Mouse (Mus musculus): Measurements from ENCODE around the gene Hnrnpr. TPM values are rescaled to one million over a fixed set of nuclear protein-coding genes. Genes with fewer than 3 reads are reported as not detected.

Hnrnpr gene
- polyA plus RNA-seq, 1 experiment, result 6.6 TPM

DNA sequence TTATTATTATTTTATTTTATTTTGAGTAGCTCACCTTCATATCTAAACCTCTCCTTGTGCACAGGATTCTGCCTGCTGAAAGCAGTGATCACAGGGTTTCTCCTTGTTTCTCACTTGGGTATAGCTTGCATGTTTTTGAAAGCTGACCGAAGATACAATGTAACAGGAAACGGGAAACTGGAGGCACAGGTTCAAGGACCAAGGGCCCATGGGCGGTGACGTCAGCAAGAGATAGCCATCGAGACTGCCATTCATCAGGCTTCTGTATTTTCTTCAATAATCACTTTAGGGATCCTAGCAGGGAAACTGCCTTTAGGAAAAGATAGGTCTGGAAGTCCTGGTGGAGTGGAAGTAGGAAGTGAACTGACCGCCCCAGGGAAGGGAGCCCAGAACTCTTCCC lies 19.1 kb upstream of the Hnrnpr start:
- peaks cover 26% of the 10 kb centered on the region for H3K9me3 ChIP-seq (ENCODE audit: control insufficient read depth, low read length)

DNA sequence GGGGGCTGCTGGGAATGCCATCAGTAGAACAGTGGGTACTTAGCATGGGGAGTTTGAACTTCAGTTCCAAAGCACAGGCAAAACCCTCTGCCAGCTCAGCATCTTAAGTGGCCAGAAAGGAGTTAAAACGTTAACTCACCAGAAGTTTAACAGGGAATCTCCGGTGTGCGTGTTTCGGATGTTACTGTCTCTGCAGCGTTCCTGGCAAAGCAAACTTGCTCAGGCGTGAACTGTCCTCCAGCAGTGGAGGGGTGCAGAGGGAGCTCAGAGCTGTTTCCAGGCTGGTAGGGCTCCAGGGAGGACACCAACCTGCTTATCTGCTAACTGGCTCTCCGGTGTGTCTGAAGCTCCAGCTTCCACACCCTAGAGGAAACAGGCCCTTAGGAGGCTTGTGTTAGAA lies 14.8 kb upstream of the Hnrnpr start:
- H3K4me1 ChIP-seq (ENCODE audit: control insufficient read depth), result peaks cover 3% of the 10 kb centered on the region

More for the DNA sequence above, 19.1 kb upstream of the Hnrnpr start:
- no peaks in the 10 kb centered on the region; the same call in 1 of the 2 replicates for H3K27me3 ChIP-seq (ENCODE audit: control insufficient read depth)
- no peak overlapping the region for H3K4me3 ChIP-seq (replicated peaks)
- TF ChIP-seq TAL1 (IDR thresholded peaks at IDR 0.05; ENCODE audit: low read length), result no peak
- no peak for TF ChIP-seq GATA1 (IDR thresholded peaks at IDR 0.05; ENCODE audit: low read length)
- peaks cover 11% of the 10 kb centered on the region for H3K4me1 ChIP-seq (ENCODE audit: control insufficient read depth)
- H3K36me3 ChIP-seq (ENCODE audit: control insufficient read depth), result peaks cover 61% of the 10 kb centered on the region

DNA sequence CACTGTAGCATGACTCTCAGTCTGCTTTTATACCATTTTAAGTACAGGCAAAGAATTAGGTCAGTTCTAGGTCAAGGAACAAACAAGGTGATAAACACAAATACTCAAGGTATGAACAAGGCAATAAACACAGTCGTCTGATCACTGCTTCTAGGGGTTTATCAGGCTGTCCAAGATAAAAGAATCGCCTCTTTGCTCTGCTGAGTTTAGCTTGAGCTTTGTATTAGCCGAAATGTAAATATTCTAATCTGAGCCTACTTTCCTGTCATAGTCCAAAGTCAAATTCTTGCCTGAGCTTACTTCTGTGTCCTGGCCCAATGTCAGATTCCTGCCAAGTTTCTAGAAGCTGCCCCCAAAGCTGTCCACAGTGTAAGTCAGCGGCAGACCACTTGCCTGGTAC lies 8.3 kb upstream of the Hnrnpr start:
- Histone ChIP-seq H3K27me3 (ENCODE audit: control insufficient read depth) (peaks cover 28% of the 10 kb centered on the region), H3K4me3 (replicated peaks) (no peak overlapping the region), H3K36me3 (ENCODE audit: control insufficient read depth) (no peaks in the 10 kb centered on the region), H3K4me1 (ENCODE audit: control insufficient read depth) (no peaks in the 10 kb centered on the region), H3K9me3 (ENCODE audit: control insufficient read depth, low read length) (no peaks in the 10 kb centered on the region)
- TF ChIP-seq TAL1 (IDR thresholded peaks at IDR 0.05; ENCODE audit: low read length) (no peak), GATA1 (IDR thresholded peaks at IDR 0.05; ENCODE audit: low read length) (no peak)

More for the DNA sequence above, 14.8 kb upstream of the Hnrnpr start:
- Histone ChIP-seq H3K36me3 (ENCODE audit: control insufficient read depth) (peaks cover 24% of the 10 kb centered on the region), H3K4me3 (replicated peaks) (no peak overlapping the region), H3K27me3 (ENCODE audit: control insufficient read depth) (no peaks in the 10 kb centered on the region), H3K9me3 (ENCODE audit: control insufficient read depth, low read length) (peaks cover 1% of the 10 kb centered on the region)
- no peak for TF ChIP-seq TAL1 (IDR thresholded peaks at IDR 0.05; ENCODE audit: low read length)
- no peak for TF ChIP-seq GATA1 (IDR thresholded peaks at IDR 0.05; ENCODE audit: low read length)

DNA sequence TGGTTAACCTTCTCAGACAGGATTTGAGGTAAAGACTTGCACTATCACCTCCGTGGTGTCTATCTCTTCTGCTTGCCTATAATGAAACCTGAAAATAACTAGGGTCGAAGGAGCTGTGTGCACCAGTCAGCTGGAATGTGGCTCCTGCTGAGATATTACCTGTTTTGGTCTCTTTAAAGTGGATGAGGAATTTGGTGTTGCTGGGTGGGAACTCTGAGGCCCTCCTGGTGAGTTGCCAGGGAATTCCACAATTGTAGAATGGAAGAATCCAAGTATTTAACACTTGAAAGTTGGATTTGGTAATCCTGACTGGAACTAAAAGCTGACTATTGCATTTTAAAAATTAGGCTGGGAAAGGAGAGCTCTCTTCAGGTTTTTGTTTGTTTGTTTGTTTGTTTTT lies 6.6 kb upstream of the Hnrnpr start:
- no peaks in the 10 kb centered on the region for H3K9me3 ChIP-seq (ENCODE audit: control insufficient read depth, low read length)
- H3K27me3 ChIP-seq (ENCODE audit: control insufficient read depth), result peaks cover 29% of the 10 kb centered on the region
- peaks cover 6% of the 10 kb centered on the region for H3K4me1 ChIP-seq (ENCODE audit: control insufficient read depth)
- TF ChIP-seq GATA1 (IDR thresholded peaks at IDR 0.05; ENCODE audit: low read length), result no peak
- no peak for TF ChIP-seq TAL1 (IDR thresholded peaks at IDR 0.05; ENCODE audit: low read length)
- H3K36me3 ChIP-seq (ENCODE audit: control insufficient read depth), result no peaks in the 10 kb centered on the region
- H3K4me3 ChIP-seq (replicated peaks), result no peak overlapping the region

DNA sequence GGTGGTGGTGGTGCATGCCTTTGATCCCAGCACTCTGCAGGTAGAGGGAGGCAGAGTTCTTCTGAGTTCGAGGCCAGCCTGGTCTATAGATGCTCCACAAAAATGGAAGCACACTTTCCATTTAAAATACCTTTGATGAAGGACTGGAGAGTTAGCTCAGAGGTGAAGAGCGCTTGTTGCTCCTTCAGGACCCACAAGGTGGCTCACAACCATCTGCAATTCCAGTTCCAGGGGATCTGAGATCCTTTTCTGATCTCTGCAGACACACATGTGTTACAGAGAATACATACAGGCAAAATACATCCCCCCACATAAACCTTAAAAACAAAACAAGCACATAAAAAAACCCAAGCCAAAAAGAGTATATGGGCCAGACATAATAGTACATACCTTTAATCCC lies 2.4 kb upstream of the Hnrnpr start:
- no peak overlapping the region for H3K4me3 ChIP-seq (replicated peaks)
- peaks cover 22% of the 10 kb centered on the region for H3K27me3 ChIP-seq (ENCODE audit: control insufficient read depth)
- no peaks in the 10 kb centered on the region for H3K9me3 ChIP-seq (ENCODE audit: control insufficient read depth, low read length)
- TF ChIP-seq GATA1 (IDR thresholded peaks at IDR 0.05; ENCODE audit: low read length) (no peak), TAL1 (IDR thresholded peaks at IDR 0.05; ENCODE audit: low read length) (no peak)
- H3K36me3 ChIP-seq (ENCODE audit: control insufficient read depth), result peaks cover 5% of the 10 kb centered on the region
- H3K4me1 ChIP-seq (ENCODE audit: control insufficient read depth), result peaks cover 29% of the 10 kb centered on the region

DNA sequence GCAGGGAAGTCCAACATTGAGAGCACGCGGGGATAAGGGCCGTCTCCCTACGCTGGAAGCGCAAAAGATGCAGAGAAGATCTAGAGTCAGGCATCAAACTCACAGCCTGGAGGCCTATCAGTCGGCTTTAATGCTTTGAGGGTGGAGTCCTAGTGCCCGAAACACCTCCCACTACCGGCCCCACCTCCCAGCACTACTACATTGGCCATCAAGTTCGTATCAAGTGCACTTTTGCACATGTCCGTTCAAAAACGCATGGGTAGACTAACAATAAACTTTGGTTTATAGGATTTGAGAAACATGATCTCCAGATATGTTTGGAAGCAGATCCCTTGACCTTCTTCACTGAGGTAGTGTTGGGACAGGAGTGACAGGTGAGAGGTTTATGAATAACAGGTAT lies 962 bp upstream of the Hnrnpr start:
- peak overlapping the region; percentile 93 for H3K4me3 ChIP-seq (replicated peaks)
- TF ChIP-seq TAL1 (IDR thresholded peaks at IDR 0.05; ENCODE audit: low read length) (no peak), GATA1 (IDR thresholded peaks at IDR 0.05; ENCODE audit: low read length) (peak; percentile 12; the same call in 1 of the 2 replicates)

DNA sequence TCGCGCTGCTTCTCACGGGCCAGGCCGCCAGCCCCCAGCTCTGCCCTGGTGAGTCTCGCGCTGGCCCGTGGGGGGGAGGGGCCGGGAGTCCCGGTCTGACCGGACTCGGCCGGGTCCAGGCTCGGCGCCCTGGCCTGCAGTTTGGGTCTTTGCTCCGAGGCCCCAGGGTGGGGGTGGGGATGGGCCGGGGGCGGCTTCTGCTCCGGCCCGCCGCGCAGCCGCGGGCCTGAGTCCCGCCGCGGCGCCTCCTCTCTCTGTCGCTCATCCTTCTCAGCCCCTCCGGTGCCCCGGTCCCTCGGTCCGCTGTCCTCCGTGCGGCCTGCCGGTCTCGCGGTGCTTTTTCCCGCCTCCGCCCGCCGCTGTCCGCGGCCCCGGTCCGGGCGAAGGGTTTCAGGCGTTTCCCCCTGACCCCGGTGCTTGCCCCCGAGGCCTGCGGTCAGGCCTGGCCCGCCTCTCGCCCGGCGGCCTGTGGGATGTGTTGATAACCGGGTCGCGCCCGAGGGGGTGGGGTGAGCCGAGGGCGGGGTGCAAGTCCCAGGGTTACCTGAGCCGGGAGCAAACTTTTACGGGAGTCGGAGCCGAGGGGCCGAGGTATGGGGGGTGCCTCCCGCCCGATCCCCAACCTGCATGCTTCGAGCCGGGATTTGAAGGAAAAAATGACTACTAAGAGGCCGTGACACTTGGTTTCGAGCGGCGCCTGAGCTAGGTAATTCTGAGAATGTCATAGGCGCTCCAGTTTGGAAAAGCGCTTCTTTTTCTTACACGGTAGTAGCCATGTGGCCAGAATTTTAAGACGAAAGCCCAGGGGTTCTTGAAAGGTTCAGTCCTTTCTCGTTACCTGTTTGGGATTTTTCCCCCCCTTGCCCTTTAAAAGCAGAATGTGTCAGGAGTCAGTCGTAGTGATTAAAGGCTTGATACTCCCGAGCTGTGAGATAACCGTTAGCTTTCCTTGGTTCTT lies 579 bp downstream of the Hnrnpr start:
- Histone ChIP-seq H3K27me3 (ENCODE audit: control insufficient read depth) (peaks cover 7% of the 10 kb centered on the region), H3K36me3 (ENCODE audit: control insufficient read depth) (peaks cover 33% of the 10 kb centered on the region), H3K4me3 (replicated peaks) (peak overlapping the region; percentile 93), H3K4me1 (ENCODE audit: control insufficient read depth) (peaks cover 44% of the 10 kb centered on the region), H3K9me3 (ENCODE audit: control insufficient read depth, low read length) (no peaks in the 10 kb centered on the region)
- TF ChIP-seq GATA1 (IDR thresholded peaks at IDR 0.05; ENCODE audit: low read length) (no peak), TAL1 (IDR thresholded peaks at IDR 0.05; ENCODE audit: low read length) (no peak)

More for the DNA sequence above, 962 bp upstream of the Hnrnpr start:
- no peaks in the 10 kb centered on the region for H3K9me3 ChIP-seq (ENCODE audit: control insufficient read depth, low read length)
- H3K36me3 ChIP-seq (ENCODE audit: control insufficient read depth), result peaks cover 18% of the 10 kb centered on the region
- H3K27me3 ChIP-seq (ENCODE audit: control insufficient read depth), result peaks cover 12% of the 10 kb centered on the region
- peaks cover 41% of the 10 kb centered on the region for H3K4me1 ChIP-seq (ENCODE audit: control insufficient read depth)

DNA sequence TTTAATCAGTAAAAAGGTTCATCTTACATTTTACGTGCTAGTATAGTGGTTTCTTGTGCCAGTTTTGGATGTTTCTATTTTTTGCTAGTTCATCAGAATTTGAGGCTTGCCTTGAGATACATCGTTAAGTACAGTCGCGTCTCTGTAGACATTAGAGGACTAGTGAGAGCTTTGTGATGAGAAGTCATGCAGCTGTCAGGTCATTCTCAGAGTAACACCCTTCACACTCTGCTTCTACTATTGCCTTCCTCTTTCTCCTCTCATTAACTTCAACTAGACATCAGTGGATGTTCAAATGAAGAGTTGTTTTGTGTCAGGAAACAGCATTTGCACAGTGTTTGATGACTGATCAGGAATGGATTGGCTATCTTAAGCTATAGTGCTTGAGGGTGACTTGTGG lies 1.9 kb downstream of the Hnrnpr start:
- H3K4me1 ChIP-seq (ENCODE audit: control insufficient read depth), result peaks cover 44% of the 10 kb centered on the region

DNA sequence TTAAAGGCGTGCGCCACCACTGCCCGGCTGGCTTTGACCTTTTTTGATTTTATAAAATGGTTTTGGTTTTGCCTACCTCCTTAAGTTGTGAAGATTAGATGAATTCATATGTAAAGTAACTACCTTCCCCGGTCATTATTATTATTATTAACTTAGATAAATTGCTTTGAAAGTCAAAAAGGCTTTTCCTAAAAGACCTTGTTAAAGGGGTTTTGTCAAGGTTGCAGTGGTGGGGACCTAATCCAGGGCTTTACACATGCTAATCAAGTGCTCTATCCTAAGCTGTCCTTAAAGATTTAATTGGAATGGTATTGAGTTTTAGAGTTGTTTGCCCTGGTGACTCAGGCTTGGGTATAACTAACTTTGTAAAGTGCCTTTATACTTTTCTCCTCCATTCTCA lies 6.9 kb downstream of the Hnrnpr start:
- Histone ChIP-seq H3K27me3 (ENCODE audit: control insufficient read depth) (no peaks in the 10 kb centered on the region), H3K4me1 (ENCODE audit: control insufficient read depth) (peaks cover 24% of the 10 kb centered on the region), H3K4me3 (replicated peaks) (no peak overlapping the region), H3K9me3 (ENCODE audit: control insufficient read depth, low read length) (no peaks in the 10 kb centered on the region), H3K36me3 (ENCODE audit: control insufficient read depth) (peaks cover 95% of the 10 kb centered on the region)
- TF ChIP-seq GATA1 (IDR thresholded peaks at IDR 0.05; ENCODE audit: low read length), result no peak
- no peak for TF ChIP-seq TAL1 (IDR thresholded peaks at IDR 0.05; ENCODE audit: low read length)

More for the DNA sequence above, 1.9 kb downstream of the Hnrnpr start:
- no peaks in the 10 kb centered on the region for H3K27me3 ChIP-seq (ENCODE audit: control insufficient read depth)
- H3K36me3 ChIP-seq (ENCODE audit: control insufficient read depth), result peaks cover 46% of the 10 kb centered on the region
- H3K9me3 ChIP-seq (ENCODE audit: control insufficient read depth, low read length), result no peaks in the 10 kb centered on the region
- TF ChIP-seq TAL1 (IDR thresholded peaks at IDR 0.05; ENCODE audit: low read length), result no peak
- TF ChIP-seq GATA1 (IDR thresholded peaks at IDR 0.05; ENCODE audit: low read length), result no peak
- peak overlapping the region; percentile 93 for H3K4me3 ChIP-seq (replicated peaks)

Data from erythroblast, embryonic 14.5 days (primary cell).